Mouse (Mus musculus) heart, postnatal 0 days (tissue): Measurements from ENCODE around the gene C1qtnf7. TPM values are rescaled to one million over a fixed set of nuclear protein-coding genes. Genes with fewer than 3 reads are reported as not detected.

Source experiments
- ATAC-seq: fragments of 200-750 bp; cut with Nextera tagmentation; 2 replicates; pipeline ENCODE4 v1.8.0; 2017; ENCODE audit warnings: low read depth, moderate number of reproducible peaks, moderate library complexity; ENCODE audit not compliant: insufficient read depth
- DNase-seq: peaks from one replicate; pipeline ENCODE4 v3.0.0-alpha.2; 2016; ENCODE audit warnings: low spot score
- H3K27ac ChIP-seq: fragments of 300-500 bp; sonication (generic); 2 replicates; pipeline ENCODE4 v1.5.1; 2014; ENCODE audit warnings: low read depth, mild to moderate bottlenecking
- H3K27me3 ChIP-seq: fragments of 300-500 bp; sonication (generic); 2 replicates; pipeline ENCODE4 v1.6.1; 2014; ENCODE audit warnings: low read length, mixed read lengths; ENCODE audit not compliant: control insufficient read depth, insufficient read depth
- H3K36me3 ChIP-seq: fragments of 300-500 bp; sonication (generic); replicated peaks from 2 replicates; pipeline ENCODE4 v1.6.1; 2014; ENCODE audit warnings: low read length, mixed read lengths; ENCODE audit not compliant: control insufficient read depth, insufficient read depth
- H3K4me1 ChIP-seq: fragments of 300-500 bp; sonication (generic); 2 replicates; pipeline ENCODE4 v1.6.1; 2014; ENCODE audit warnings: antibody characterized with exemption; ENCODE audit not compliant: control insufficient read depth, insufficient read depth
- H3K4me2 ChIP-seq: fragments of 300-500 bp; sonication (generic); 2 replicates; pipeline ENCODE4 v1.6.1; 2014; ENCODE audit warnings: low read depth, mild to moderate bottlenecking, low read length, moderate library complexity
- H3K4me3 ChIP-seq: fragments of 300-500 bp; sonication (generic); 2 replicates; pipeline ENCODE4 v1.5.1; 2014; ENCODE audit warnings: low read depth, low read length
- H3K9ac ChIP-seq: fragments of 300-500 bp; sonication (generic); replicated peaks from 2 replicates; pipeline ENCODE4 v1.6.1; 2014; ENCODE audit warnings: low read depth, low read length, mixed read lengths
- H3K9me3 ChIP-seq: fragments of 300-500 bp; sonication (generic); replicated peaks from 2 replicates; pipeline ENCODE4 v1.6.1; 2016; ENCODE audit warnings: low read length; ENCODE audit not compliant: control insufficient read depth
- CTCF ChIP-seq: IDR thresholded peaks from 2 replicates; pipeline ENCODE4 v1.5.1; 2016; ENCODE audit warnings: antibody characterized with exemption, control low read depth, low read depth
- EP300 ChIP-seq: IDR thresholded peaks from 2 replicates; pipeline ENCODE4 v1.6.1; 2016; ENCODE audit warnings: antibody characterized with exemption, low read depth
- WGBS: fragments of 180-500 bp; shearing (Covaris S2); extraction: QIAGEN DNeasy Blood & Tissue Kit; methylation state at CpG from one replicate; pipeline ENCODE4 v1.1.7; 2014; 5-methylcytosine and 5-hydroxymethylcytosine counted together
- polyA plus RNA-seq: library from polyadenylated mRNA; unstranded; fragments of >200 nt; fragmentation: Nextera tagmentation; extraction: Ambion mirVana; gene quantifications from 2 replicates; pipeline ENCODE4 v1.2.1, GENCODE M21; 2015
- total RNA-seq: library from RNA; depleted of rRNA; stranded (reverse); fragments of >200 nt; gene quantifications from 2 replicates; pipeline ENCODE4 v1.2.3, GENCODE M21; 2014; ENCODE audit warnings: low replicate concordance; rRNA removed

C1qtnf7 gene
- total and polyA plus RNA-seq, 2 experiments from 2014 or later = 0.88 to 5.8 TPM

GRCm38 (mm10) chr5:43647098-43647774, 131.9 kb downstream of the C1qtnf7 start:
- Histone ChIP-seq H3K4me2 (no peak overlapping the region), H3K27me3 (no peaks in the 10 kb centered on the region), H3K9ac (no peak overlapping the region), H3K4me3 (no peak overlapping the region), H3K4me1 (no peaks in the 10 kb centered on the region), H3K27ac (no peak overlapping the region), H3K9me3 (no peaks in the 10 kb centered on the region), H3K36me3 (no peaks in the 10 kb centered on the region)
- TF ChIP-seq CTCF (no peak), EP300 (no peak)
- ATAC-seq (no peak), DNase-seq (no peak)
- WGBS = 60% methylated on average over 12 of the region's 12 CpGs

- no peak for DNase-seq
- ATAC-seq = no peak
- TF ChIP-seq EP300 (no peak), CTCF (no peak)
- WGBS = 75% methylated on average over 3 of the region's 3 CpGs
- H3K36me3 ChIP-seq = no peaks in the 10 kb centered on the region
- H3K9me3 ChIP-seq = no peaks in the 10 kb centered on the region
- H3K4me3 ChIP-seq = no peak overlapping the region
- H3K27me3 ChIP-seq = no peaks in the 10 kb centered on the region
- no peak overlapping the region for H3K9ac ChIP-seq
- H3K27ac ChIP-seq = peak overlapping the region; percentile 95
- H3K4me2 ChIP-seq = peak overlapping the region; percentile 64
- H3K4me1 ChIP-seq = peaks cover 25% of the 10 kb centered on the region
Measured at GRCm38 (mm10) chr5:43661498-43661897, 146.2 kb downstream of the C1qtnf7 start.

GRCm38 (mm10) chr5:43661997-43662961, 146.9 kb downstream of the C1qtnf7 start, which contains the start of gene Cc2d2a:
Cc2d2a (plus strand) TSS chr5:43662346.
- ATAC-seq = peak; percentile 83

GRCm38 (mm10) chr5:43663531-43663930, 148.2 kb downstream of the C1qtnf7 start:
- 36% methylated on average over 6 of the region's 6 CpGs for WGBS
- Histone ChIP-seq H3K9ac (peak overlapping the region; percentile 58; the same call in 1 of the 2 replicates), H3K4me2 (peak overlapping the region; percentile 64), H3K27me3 (no peaks in the 10 kb centered on the region), H3K4me3 (peak overlapping the region; percentile 62), H3K9me3 (no peaks in the 10 kb centered on the region), H3K27ac (peak overlapping the region; percentile 95), H3K36me3 (no peaks in the 10 kb centered on the region), H3K4me1 (peaks cover 29% of the 10 kb centered on the region)
- TF ChIP-seq CTCF = no peak
- no peak for TF ChIP-seq EP300
- ATAC-seq = no peak
- DNase-seq = no peak

More at GRCm38 (mm10) chr5:43661997-43662961, 146.9 kb downstream of the C1qtnf7 start, which contains the start of gene Cc2d2a:
- Histone ChIP-seq H3K36me3 (no peaks in the 10 kb centered on the region), H3K4me1 (peaks cover 25% of the 10 kb centered on the region), H3K9me3 (no peaks in the 10 kb centered on the region), H3K4me2 (peak within 1 kb of the TSS; percentile 64), H3K9ac (peak within 1 kb of the TSS; percentile 58), H3K4me3 (peak within 1 kb of the TSS; percentile 62), H3K27me3 (no peaks in the 10 kb centered on the region), H3K27ac (peak within 1 kb of the TSS; percentile 95)
- peak; percentile 91 for DNase-seq
- WGBS = 5% methylated on average over 19 of the region's 19 CpGs
- TF ChIP-seq EP300 (no peak), CTCF (0 out of 2 replicates have a peak, but pooled peaks have one; percentile 5)

GRCm38 (mm10) chr5:43665144-43665543, 149.8 kb downstream of the C1qtnf7 start:
- Histone ChIP-seq H3K4me2 (peak overlapping the region; percentile 57), H3K9ac (no peak overlapping the region), H3K27me3 (no peaks in the 10 kb centered on the region), H3K4me3 (peak overlapping the region; percentile 39), H3K9me3 (no peaks in the 10 kb centered on the region), H3K4me1 (peaks cover 29% of the 10 kb centered on the region), H3K27ac (no peak overlapping the region), H3K36me3 (no peaks in the 10 kb centered on the region)
- 21% methylated on average over 5 of the region's 5 CpGs for WGBS
- ATAC-seq (peak; percentile 63), DNase-seq (peak; percentile 82)
- TF ChIP-seq EP300 = no peak
- TF ChIP-seq CTCF = no peak

Other genes with a start within 250 kb of the C1qtnf7 start
- gene Cc2d2a, start 146.8 kb downstream of the C1qtnf7 start, total RNA-seq = 3.1 and 4.0 TPM in 2 replicates
- 6.4 and 6.6 TPM in 2 replicates for gene Cc2d2a, start 146.8 kb downstream of the C1qtnf7 start, polyA plus RNA-seq